Mouse (Mus musculus) stomach, postnatal 0 days (tissue): ENCODE measurements around the gene Csnk2b. TPM values are rescaled to one million over a fixed set of nuclear protein-coding genes. Genes with fewer than 3 reads are reported as not detected.

Experiments used
- ATAC-seq: fragments of 200-750 bp; cut with Nextera tagmentation; 2 replicates; pipeline ENCODE4 v1.8.0; 2017; ENCODE audit not compliant: low FRiP score, low TSS enrichment
- DNase-seq: peaks from one replicate; pipeline ENCODE4 v3.0.0-alpha.2; 2016; ENCODE audit warnings: low spot score
- H3K27ac ChIP-seq: fragments of 300-500 bp; sonication (generic); replicated peaks from 2 replicates; pipeline ENCODE4 v1.5.1; 2014; ENCODE audit warnings: mild to moderate bottlenecking, control low read depth
- H3K27me3 ChIP-seq: fragments of 300-500 bp; sonication (generic); 2 replicates; pipeline ENCODE4 v1.6.1; 2014; ENCODE audit warnings: low read length; ENCODE audit not compliant: control insufficient read depth, insufficient read depth
- H3K36me3 ChIP-seq: fragments of 300-500 bp; sonication (generic); 2 replicates; pipeline ENCODE4 v1.6.1; 2014; ENCODE audit warnings: low read length, mixed read lengths; ENCODE audit not compliant: control insufficient read depth, insufficient read depth
- H3K4me1 ChIP-seq: fragments of 300-500 bp; sonication (generic); replicated peaks from 2 replicates; pipeline ENCODE4 v1.6.1; 2014; ENCODE audit warnings: antibody characterized with exemption; ENCODE audit not compliant: control insufficient read depth, insufficient read depth
- H3K4me2 ChIP-seq: fragments of 300-500 bp; sonication (generic); replicated peaks from 2 replicates; pipeline ENCODE4 v1.6.1; 2014; ENCODE audit warnings: low read depth, mild to moderate bottlenecking, control low read depth, moderate library complexity
- H3K4me3 ChIP-seq: fragments of 300-500 bp; sonication (generic); 2 replicates; pipeline ENCODE4 v1.5.1; 2014; ENCODE audit warnings: low read depth, low read length, control low read depth
- H3K9ac ChIP-seq: fragments of 300-500 bp; sonication (generic); 2 replicates; pipeline ENCODE4 v1.6.1; 2014; ENCODE audit warnings: mild to moderate bottlenecking, low read length, control low read depth, mixed read lengths
- H3K9me3 ChIP-seq: fragments of 300-500 bp; sonication (generic); 2 replicates; pipeline ENCODE4 v1.6.1; 2016; ENCODE audit warnings: low read length; ENCODE audit not compliant: control insufficient read depth
- CTCF ChIP-seq: IDR thresholded peaks from 2 replicates; pipeline ENCODE4 v1.5.1; 2016; ENCODE audit warnings: antibody characterized with exemption, low read depth, mild to moderate bottlenecking, moderate library complexity
- EP300 ChIP-seq: optimal IDR thresholded peaks from 2 replicates; pipeline ENCODE3; 2016; ENCODE audit warnings: antibody characterized with exemption
- WGBS: fragments of 180-500 bp; shearing (Covaris S2); extraction: QIAGEN DNeasy Blood & Tissue Kit; methylation state at CpG from one replicate; pipeline ENCODE4 v1.1.7; 2014; 5-methylcytosine and 5-hydroxymethylcytosine counted together
- polyA plus RNA-seq: library from polyadenylated mRNA; unstranded; fragments of >200 nt; fragmentation: Nextera tagmentation; extraction: Ambion mirVana; gene quantifications from 2 replicates; pipeline ENCODE4 v1.2.1, GENCODE M21; 2015

Csnk2b gene
- polyA plus RNA-seq, 1 experiment from 2014 or later, result 323 TPM

DNA sequence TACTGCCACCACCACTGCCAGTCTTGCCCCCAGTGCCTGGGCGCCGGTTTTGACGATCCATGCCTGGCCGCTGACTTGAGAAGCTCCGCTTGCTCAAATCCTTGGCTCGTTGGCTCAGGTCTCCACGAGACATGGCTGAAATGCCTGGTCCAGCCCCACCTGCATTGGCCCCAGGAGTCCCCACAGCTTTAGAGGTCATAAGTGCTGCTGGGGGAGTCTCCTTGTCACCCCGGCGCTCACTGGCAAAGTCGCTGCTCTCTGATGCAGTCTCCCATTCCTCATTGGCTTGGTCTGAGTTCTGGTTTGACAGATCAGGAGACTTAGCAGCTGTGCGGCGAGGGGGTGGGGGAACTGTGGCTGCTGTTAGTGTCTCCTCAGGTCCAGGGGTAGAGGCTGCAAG, 33.6 kb upstream of the Csnk2b start:
- ATAC-seq, result no peak
- H3K36me3 ChIP-seq, result peaks cover 79% of the 10 kb centered on the region
- TF ChIP-seq CTCF (no peak), EP300 (no peak)
- H3K9me3 ChIP-seq, result no peaks in the 10 kb centered on the region
- no peak overlapping the region for H3K4me2 ChIP-seq
- WGBS, result 81% methylated on average over 12 of the region's 12 CpGs
- no peak for DNase-seq
- no peak overlapping the region for H3K9ac ChIP-seq
- H3K4me1 ChIP-seq, result no peaks in the 10 kb centered on the region
- H3K27me3 ChIP-seq, result no peaks in the 10 kb centered on the region
- no peak overlapping the region for H3K27ac ChIP-seq
- H3K4me3 ChIP-seq, result no peak overlapping the region

DNA sequence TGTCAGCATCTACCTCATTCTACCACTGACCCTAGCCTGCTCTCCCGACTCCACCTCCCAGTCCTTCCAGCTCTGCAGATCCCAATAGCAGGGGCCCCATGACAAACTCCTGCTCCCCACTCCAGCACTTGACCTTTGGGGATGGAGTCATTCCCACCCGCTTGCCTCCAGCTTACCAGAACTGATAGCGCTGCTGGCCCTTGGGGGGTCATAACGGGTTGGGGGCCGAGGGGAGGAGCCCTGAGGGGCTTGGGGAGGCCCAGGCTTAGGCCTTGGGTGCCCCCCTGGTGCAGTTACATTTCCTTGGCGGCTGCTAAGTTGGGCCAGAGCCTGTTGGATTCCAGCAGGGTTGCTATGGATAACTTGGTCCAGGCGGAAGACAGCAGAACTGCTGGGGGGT, 32.8 kb upstream of the Csnk2b start:
- WGBS, result 78% methylated on average over 7 of the region's 7 CpGs
- Histone ChIP-seq H3K4me3 (no peak overlapping the region), H3K4me1 (no peaks in the 10 kb centered on the region), H3K27me3 (no peaks in the 10 kb centered on the region), H3K27ac (no peak overlapping the region), H3K36me3 (peaks cover 78% of the 10 kb centered on the region), H3K9ac (no peak overlapping the region), H3K9me3 (no peaks in the 10 kb centered on the region), H3K4me2 (no peak overlapping the region)
- ATAC-seq, result no peak
- no peak for DNase-seq
- no peak for TF ChIP-seq EP300
- TF ChIP-seq CTCF, result no peak

DNA sequence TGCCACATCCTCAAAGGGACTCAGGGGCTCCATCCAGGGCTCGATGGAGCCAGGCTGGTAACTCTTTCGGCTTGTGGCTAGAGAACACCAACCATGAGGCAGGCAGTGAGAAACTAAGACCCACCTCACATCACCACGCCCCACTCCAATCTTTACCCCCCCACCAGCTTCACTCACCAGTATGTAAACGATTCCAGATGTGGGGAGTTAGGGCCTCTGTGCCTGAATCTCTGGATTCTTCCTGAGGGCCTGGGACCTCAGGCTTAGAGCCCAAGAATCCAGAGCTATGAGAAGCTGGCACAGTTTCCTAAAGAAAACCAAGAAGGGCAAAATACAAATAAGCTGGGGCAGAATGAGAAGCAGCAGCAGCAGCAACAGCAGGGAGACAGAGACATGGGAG, 32.1 kb upstream of the Csnk2b start:
- H3K4me2 ChIP-seq, result no peak overlapping the region
- ATAC-seq, result no peak
- H3K9me3 ChIP-seq, result no peaks in the 10 kb centered on the region
- TF ChIP-seq CTCF, result no peak
- no peak for TF ChIP-seq EP300
- no peaks in the 10 kb centered on the region for H3K4me1 ChIP-seq
- H3K9ac ChIP-seq, result no peak overlapping the region
- no peaks in the 10 kb centered on the region for H3K27me3 ChIP-seq
- no peak for DNase-seq
- H3K4me3 ChIP-seq, result no peak overlapping the region
- H3K36me3 ChIP-seq, result peaks cover 76% of the 10 kb centered on the region
- WGBS, result 76% methylated on average over 4 of the region's 4 CpGs
- no peak overlapping the region for H3K27ac ChIP-seq

DNA sequence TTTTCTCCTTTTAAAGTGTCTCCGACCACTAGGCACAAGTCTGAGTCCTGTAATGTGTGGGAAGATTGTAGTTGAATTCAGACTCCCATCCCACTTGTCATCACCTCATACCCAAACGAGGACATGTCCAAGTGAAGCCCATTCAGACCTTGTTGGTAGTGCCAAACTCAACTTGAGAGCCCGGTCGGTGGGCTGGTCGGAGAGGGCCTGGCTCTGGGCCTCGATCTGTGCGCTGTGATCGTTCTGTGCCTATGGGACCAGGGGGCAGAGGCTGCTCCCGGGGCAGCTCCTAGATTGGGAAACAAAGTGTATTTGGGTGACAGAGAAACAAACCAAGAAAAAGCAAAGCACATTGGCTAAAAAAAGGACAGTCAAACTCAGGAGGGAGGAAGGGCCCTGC, 31.2 kb upstream of the Csnk2b start:
- Histone ChIP-seq H3K27me3 (no peaks in the 10 kb centered on the region), H3K4me3 (no peak overlapping the region), H3K9me3 (no peaks in the 10 kb centered on the region), H3K9ac (no peak overlapping the region), H3K4me2 (no peak overlapping the region), H3K27ac (no peak overlapping the region), H3K4me1 (no peaks in the 10 kb centered on the region), H3K36me3 (peaks cover 74% of the 10 kb centered on the region)
- 87% methylated on average over 9 of the region's 9 CpGs for WGBS
- TF ChIP-seq EP300 (no peak), CTCF (no peak)
- ATAC-seq (no peak), DNase-seq (no peak)

DNA sequence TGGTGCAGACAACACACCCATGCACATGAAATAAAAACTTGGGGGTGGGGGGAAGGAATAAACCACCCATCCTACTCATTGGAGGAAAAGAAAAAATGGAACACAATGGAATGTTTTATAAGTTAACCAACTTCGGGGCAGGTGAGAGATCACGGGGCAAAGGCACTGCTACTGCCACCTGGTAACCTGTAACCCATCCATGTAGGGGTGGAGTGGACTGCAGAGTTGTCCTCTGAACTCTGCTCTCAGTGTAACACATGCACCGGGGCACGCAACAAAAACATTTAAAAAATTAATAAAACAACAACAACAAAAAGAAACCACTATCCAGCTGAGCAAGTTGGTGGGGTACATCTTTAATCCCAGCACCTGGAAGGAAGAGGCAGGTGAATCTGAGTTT, 30.3 kb upstream of the Csnk2b start:
- TF ChIP-seq CTCF, result no peak
- TF ChIP-seq EP300, result no peak
- Histone ChIP-seq H3K4me2 (no peak overlapping the region), H3K4me3 (no peak overlapping the region), H3K36me3 (peaks cover 71% of the 10 kb centered on the region), H3K9ac (no peak overlapping the region), H3K4me1 (no peaks in the 10 kb centered on the region), H3K27me3 (no peaks in the 10 kb centered on the region), H3K9me3 (no peaks in the 10 kb centered on the region), H3K27ac (no peak overlapping the region)
- ATAC-seq (no peak), DNase-seq (no peak)
- 94% methylated on average over 4 of the region's 4 CpGs for WGBS

DNA sequence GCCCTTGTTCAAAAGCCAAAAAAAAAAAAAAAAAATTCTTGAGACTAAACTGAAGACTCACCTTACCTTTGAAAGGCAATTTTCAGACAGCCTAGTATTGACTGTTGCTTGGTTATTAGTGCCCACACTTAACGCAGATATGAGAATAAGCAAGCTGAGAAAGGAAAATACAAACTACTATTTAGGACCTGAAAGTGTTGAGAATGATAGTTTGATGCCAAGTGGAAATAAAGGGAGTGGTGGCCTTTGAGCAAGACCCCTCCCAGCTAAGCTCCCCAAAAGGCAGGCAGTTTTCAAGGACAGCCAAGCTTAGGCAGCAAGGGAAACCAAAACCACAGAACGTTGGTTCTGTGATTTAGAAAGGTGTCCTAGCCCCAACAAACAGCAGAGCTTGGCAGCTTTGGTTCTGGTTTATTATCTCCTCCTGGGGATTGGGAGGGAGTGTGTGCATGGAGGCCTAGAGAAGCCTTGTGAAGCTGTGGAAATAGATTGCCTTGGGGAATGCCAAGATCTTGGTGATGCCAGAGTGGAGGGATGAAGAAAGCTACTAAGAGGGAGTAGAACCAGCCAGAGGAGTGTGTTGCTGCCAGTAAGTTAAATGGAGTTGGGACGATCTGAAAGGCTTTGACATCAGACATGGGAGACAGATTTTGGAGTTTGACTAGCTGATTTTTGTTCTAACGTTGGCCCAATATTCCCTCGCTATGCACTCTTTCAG, 26.2 kb upstream of the Csnk2b start:
- no peaks in the 10 kb centered on the region for H3K9me3 ChIP-seq
- no peak overlapping the region for H3K4me2 ChIP-seq
- no peaks in the 10 kb centered on the region for H3K4me1 ChIP-seq
- peaks cover 71% of the 10 kb centered on the region for H3K36me3 ChIP-seq
- 0 out of 2 replicates have a peak overlapping the region, but pooled peaks have one; percentile 35 for H3K27ac ChIP-seq
- ATAC-seq (no peak), DNase-seq (no peak)
- no peak for TF ChIP-seq CTCF
- TF ChIP-seq EP300, result no peak
- H3K4me3 ChIP-seq, result no peak overlapping the region
- WGBS, result 56% methylated on average over 5 of the region's 5 CpGs
- H3K27me3 ChIP-seq, result no peaks in the 10 kb centered on the region
- no peak overlapping the region for H3K9ac ChIP-seq
